Mouse (Mus musculus): Measurements from ENCODE around the gene Uqcr11. TPM values are rescaled to one million over a fixed set of nuclear protein-coding genes. Genes with fewer than 3 reads are reported as not detected.

The Uqcr11 gene
- total RNA-seq, 1 experiment = 995 TPM

DNA sequence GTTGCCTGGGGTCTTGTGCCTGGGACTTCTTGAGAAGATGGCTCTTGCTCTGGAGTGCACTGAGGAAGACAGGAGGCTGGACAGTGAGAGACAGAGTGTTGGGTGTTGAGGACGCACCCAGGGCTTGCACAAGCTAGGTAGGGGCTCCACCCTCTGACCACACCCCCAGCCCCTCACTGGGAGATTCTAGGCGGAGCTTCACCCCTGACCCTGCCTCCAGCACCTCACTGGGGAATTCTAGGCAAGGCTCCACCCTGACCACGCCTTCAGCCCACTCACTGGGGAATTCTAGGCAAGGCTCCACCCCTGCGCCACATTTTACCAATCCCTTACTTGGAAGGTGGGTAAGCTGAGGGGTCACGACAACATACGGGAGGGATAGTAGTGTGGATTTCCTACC, 44.0 kb upstream of the Uqcr11 start:
- peak overlapping the region; percentile 15 to 50; a peak in 3 of 4 replicates for H3K4me3 ChIP-seq (ENCODE audit: insufficient read depth in 1 of 2, low read depth in 1 of 2, low read length in 2 of 2, poor library complexity in 1 of 2, severe bottlenecking in 1 of 2)

GRCm38 (mm10) chr10:80445898-80446601, 39.4 kb upstream of the Uqcr11 start:
- Histone ChIP-seq H3K36me3 (ENCODE audit: control insufficient read depth, insufficient read depth, low read length, poor library complexity, severe bottlenecking) (no peaks in the 10 kb centered on the region), H3K9me3 (ENCODE audit: control insufficient read depth, insufficient read depth, low read depth, low read length) (no peaks in the 10 kb centered on the region), H3K4me1 (ENCODE audit: control insufficient read depth in 2 of 2, insufficient read depth in 2 of 2, low read length in 2 of 2, poor library complexity in 1 of 2) (peaks cover 7 to 9% of the 10 kb centered on the region in 2 experiments), H3K27ac (ENCODE audit: insufficient read depth, low read depth, low read length, poor library complexity, severe bottlenecking) (no peak overlapping the region), H3K9ac (ENCODE audit: insufficient read depth, low read depth, low read length, poor library complexity, severe bottlenecking) (no peak overlapping the region), H3K4me3 (ENCODE audit: insufficient read depth in 1 of 2, low read depth in 1 of 2, low read length in 2 of 2, poor library complexity in 1 of 2, severe bottlenecking in 1 of 2) (peak overlapping the region in 1 of 2 experiments; percentile 6; a peak in 1 of 4 replicates)
- TF ChIP-seq HCFC1 (IDR thresholded peaks at IDR 0.05; ENCODE audit: borderline replicate concordance, insufficient read depth, low read length) (no peak), ZC3H11A (IDR thresholded peaks at IDR 0.05; ENCODE audit: borderline replicate concordance, low read depth, low read length) (peak; percentile 90; the same call in 1 of the 2 replicates)
- peak; percentile 79 for DNase-seq (ENCODE audit: low read depth, low spot score)
- in situ Hi-C loops (cut with MboI; ENCODE audit: low sequenced_read_pairs in 2 of 2, unreplicated experiment in 2 of 2) = loop anchor here in 1 of 2 experiments (5.0 kb wide), 1 partner anchor 61 kb away; no protein-coding TSS in a partner anchor

More for the DNA sequence above, 44.0 kb upstream of the Uqcr11 start:
- in situ Hi-C loops (cut with MboI; ENCODE audit: low sequenced_read_pairs in 2 of 2, unreplicated experiment in 2 of 2) = no loop called here
- H3K4me1 ChIP-seq (ENCODE audit: control insufficient read depth in 2 of 2, insufficient read depth in 2 of 2, low read length in 2 of 2, poor library complexity in 1 of 2) = peaks cover 7 to 13% of the 10 kb centered on the region in 2 experiments
- H3K9ac ChIP-seq (ENCODE audit: insufficient read depth, low read depth, low read length, poor library complexity, severe bottlenecking) = 0 out of 2 replicates have a peak overlapping the region, but pooled peaks have one; percentile 25
- TF ChIP-seq HCFC1 (IDR thresholded peaks at IDR 0.05; ENCODE audit: borderline replicate concordance, insufficient read depth, low read length) (no peak), ZNF384 (IDR thresholded peaks at IDR 0.05; ENCODE audit: low read depth, low read length) (no peak), MAFK (IDR thresholded peaks at IDR 0.05; ENCODE audit: insufficient read depth, low read depth, low read length) (no peak), ZC3H11A (IDR thresholded peaks at IDR 0.05; ENCODE audit: borderline replicate concordance, low read depth, low read length) (no peak), CHD2 (IDR thresholded peaks at IDR 0.05; ENCODE audit: low read depth, low read length) (no peak)
- no peaks in the 10 kb centered on the region for H3K36me3 ChIP-seq (ENCODE audit: control insufficient read depth, insufficient read depth, low read length, poor library complexity, severe bottlenecking)
- peak; percentile 92 for DNase-seq (ENCODE audit: low read depth, low spot score)
- H3K9me3 ChIP-seq (ENCODE audit: control insufficient read depth, insufficient read depth, low read depth, low read length) = no peaks in the 10 kb centered on the region
- no peak overlapping the region for H3K27ac ChIP-seq (ENCODE audit: insufficient read depth, low read depth, low read length, poor library complexity, severe bottlenecking)

DNA sequence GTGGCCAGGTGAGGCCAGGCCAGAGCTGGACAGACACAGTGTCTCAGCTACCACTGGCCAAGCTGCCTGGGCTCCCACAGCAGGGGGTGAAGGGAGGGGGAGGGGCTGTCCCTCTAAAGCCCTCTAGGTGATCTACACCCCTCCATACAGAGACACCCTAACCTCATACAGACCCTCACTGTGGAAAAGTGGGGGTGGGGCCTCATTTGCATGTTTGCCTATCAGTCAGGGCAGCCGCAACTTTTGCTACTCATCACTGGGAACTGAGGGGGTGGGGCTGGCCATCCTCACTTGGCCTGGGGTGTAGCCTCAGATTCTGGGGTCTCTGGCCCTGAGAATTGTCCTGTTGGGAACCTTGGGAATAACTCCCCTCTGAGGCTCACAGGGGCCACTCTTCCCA, 38.4 kb upstream of the Uqcr11 start:
- in situ Hi-C loops (cut with MboI; ENCODE audit: low sequenced_read_pairs in 2 of 2, unreplicated experiment in 2 of 2) = loop anchor here in 1 of 2 experiments (5.0 kb wide), 1 partner anchor 62 kb away; no protein-coding TSS in a partner anchor

DNA sequence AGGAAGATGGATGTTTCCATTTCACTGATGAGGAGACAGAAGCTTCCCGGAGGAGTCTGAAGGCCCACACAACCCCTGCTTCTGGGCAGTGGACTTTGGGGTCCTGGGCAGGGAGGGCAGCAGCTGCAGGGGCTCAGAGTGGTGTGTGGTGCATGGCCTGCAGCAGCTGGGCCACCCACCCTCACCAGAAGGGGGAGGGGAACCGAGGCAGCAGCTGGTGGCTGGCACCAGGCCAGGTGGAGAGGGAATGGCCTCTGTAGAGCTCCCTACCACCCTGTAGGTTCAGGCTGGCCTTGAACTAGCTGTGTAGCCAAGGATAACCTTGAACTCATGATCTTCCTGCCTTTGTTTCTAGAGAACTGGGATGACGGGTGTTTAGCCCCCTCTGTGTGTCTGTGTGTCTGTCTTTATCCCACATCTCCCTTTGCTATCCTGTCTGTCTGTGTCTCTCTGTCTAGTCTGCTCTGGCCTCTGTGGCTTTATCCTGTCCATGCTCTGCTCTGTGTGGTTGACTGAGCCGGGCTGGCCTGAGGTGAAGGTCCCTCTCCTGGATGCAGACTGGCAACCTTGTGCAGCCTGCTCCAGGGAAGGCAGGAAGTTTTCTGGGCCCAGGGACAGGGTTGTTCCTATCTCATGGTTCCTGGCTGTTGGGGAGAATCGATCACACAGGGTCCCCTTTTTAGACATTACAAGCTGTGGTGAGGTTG, 37.9 kb upstream of the Uqcr11 start:
- H3K9me3 ChIP-seq (ENCODE audit: control insufficient read depth, insufficient read depth, low read depth, low read length) = no peaks in the 10 kb centered on the region
- H3K36me3 ChIP-seq (ENCODE audit: control insufficient read depth, insufficient read depth, low read length, poor library complexity, severe bottlenecking) = no peaks in the 10 kb centered on the region
- in situ Hi-C loops (cut with MboI; ENCODE audit: low sequenced_read_pairs in 2 of 2, unreplicated experiment in 2 of 2) = loop anchor here in 1 of 2 experiments (5.0 kb wide), 1 partner anchor 63 kb away; no protein-coding TSS in a partner anchor
- TF ChIP-seq MAFK (IDR thresholded peaks at IDR 0.05; ENCODE audit: insufficient read depth, low read depth, low read length) = no peak
- no peak for TF ChIP-seq CHD2 (IDR thresholded peaks at IDR 0.05; ENCODE audit: low read depth, low read length)
- no peak for TF ChIP-seq HCFC1 (IDR thresholded peaks at IDR 0.05; ENCODE audit: borderline replicate concordance, insufficient read depth, low read length)
- no peak for TF ChIP-seq ZNF384 (IDR thresholded peaks at IDR 0.05; ENCODE audit: low read depth, low read length)
- no peak for TF ChIP-seq ZC3H11A (IDR thresholded peaks at IDR 0.05; ENCODE audit: borderline replicate concordance, low read depth, low read length)
- no peak overlapping the region for H3K4me3 ChIP-seq (ENCODE audit: insufficient read depth in 1 of 2, low read depth in 1 of 2, low read length in 2 of 2, poor library complexity in 1 of 2, severe bottlenecking in 1 of 2)
- peaks cover 2 to 3% of the 10 kb centered on the region in 2 experiments; a peak in 1 of 4 replicates for H3K4me1 ChIP-seq (ENCODE audit: control insufficient read depth in 2 of 2, insufficient read depth in 2 of 2, low read length in 2 of 2, poor library complexity in 1 of 2)
- H3K9ac ChIP-seq (ENCODE audit: insufficient read depth, low read depth, low read length, poor library complexity, severe bottlenecking) = no peak overlapping the region
- no peak for DNase-seq (ENCODE audit: low read depth, low spot score)
- no peak overlapping the region for H3K27ac ChIP-seq (ENCODE audit: insufficient read depth, low read depth, low read length, poor library complexity, severe bottlenecking)

More for the DNA sequence above, 38.4 kb upstream of the Uqcr11 start:
- H3K4me3 ChIP-seq (ENCODE audit: insufficient read depth in 1 of 2, low read depth in 1 of 2, low read length in 2 of 2, poor library complexity in 1 of 2, severe bottlenecking in 1 of 2) = no peak overlapping the region
- H3K36me3 ChIP-seq (ENCODE audit: control insufficient read depth, insufficient read depth, low read length, poor library complexity, severe bottlenecking) = no peaks in the 10 kb centered on the region
- H3K9ac ChIP-seq (ENCODE audit: insufficient read depth, low read depth, low read length, poor library complexity, severe bottlenecking) = no peak overlapping the region
- no peak overlapping the region for H3K27ac ChIP-seq (ENCODE audit: insufficient read depth, low read depth, low read length, poor library complexity, severe bottlenecking)
- no peaks in the 10 kb centered on the region for H3K9me3 ChIP-seq (ENCODE audit: control insufficient read depth, insufficient read depth, low read depth, low read length)
- DNase-seq (ENCODE audit: low read depth, low spot score) = no peak
- TF ChIP-seq ZNF384 (IDR thresholded peaks at IDR 0.05; ENCODE audit: low read depth, low read length) = no peak
- TF ChIP-seq HCFC1 (IDR thresholded peaks at IDR 0.05; ENCODE audit: borderline replicate concordance, insufficient read depth, low read length) = no peak
- TF ChIP-seq MAFK (IDR thresholded peaks at IDR 0.05; ENCODE audit: insufficient read depth, low read depth, low read length) = no peak
- TF ChIP-seq ZC3H11A (IDR thresholded peaks at IDR 0.05; ENCODE audit: borderline replicate concordance, low read depth, low read length) = no peak
- no peak for TF ChIP-seq CHD2 (IDR thresholded peaks at IDR 0.05; ENCODE audit: low read depth, low read length)
- peaks cover 2 to 5% of the 10 kb centered on the region in 2 experiments; a peak in 2 of 4 replicates for H3K4me1 ChIP-seq (ENCODE audit: control insufficient read depth in 2 of 2, insufficient read depth in 2 of 2, low read length in 2 of 2, poor library complexity in 1 of 2)

Measured in ES-E14 (cell line).